ENCODE assay signal across 23 mouse cellular contexts in genomic region chr9:61084655-61085230, GRCm38 (mm10).
DNase-seq lines count a peak whose midpoint lies in the region; ATAC-seq and TF ChIP-seq lines count a peak whose summit lies in the region.
"Had no signal": no experiment of that assay in that cellular context is flagged by ENCODE, and none has a peak within 500 bp of the region (broad histone marks: within the 10 kb centered on the region; RNA-seq: fewer than 3 reads in every experiment).

No protein-coding gene starts in this region.

- peak; percentile 54 for ATAC-seq in neural tube, embryonic 13.5 days (ENCODE audit: low read depth)
- no peak for ATAC-seq in midbrain, postnatal 0 days (ENCODE audit: low FRiP score)
- no peak for ATAC-seq in intestine, postnatal 0 days
- ATAC-seq: hindbrain, embryonic 16.5 days; midbrain, embryonic 13.5 days; Patski had no signal

- no peak for TF ChIP-seq CTCF in midbrain, postnatal 0 days (IDR thresholded peaks at IDR 0.05)
- TF ChIP-seq CTCF in intestine, postnatal 0 days (IDR thresholded peaks at IDR 0.05; ENCODE audit: low read depth), result no peak

- H3K4me3 ChIP-seq in neural tube, embryonic 13.5 days, result no peak overlapping the region
- no peak overlapping the region for H3K4me3 ChIP-seq in midbrain, postnatal 0 days (ENCODE audit: low read depth, low read length)
- H3K4me3 ChIP-seq in intestine, postnatal 0 days (ENCODE audit: low read depth, low read length), result no peak overlapping the region
- H3K4me3 ChIP-seq: heart, embryonic 10.5 days; left cerebral cortex, adult 2 months; liver, embryonic 13.5 days; midbrain, embryonic 13.5 days had no signal

- peaks cover 22% of the 10 kb centered on the region for H3K27me3 ChIP-seq in neural tube, embryonic 13.5 days
- no peaks in the 10 kb centered on the region for H3K27me3 ChIP-seq in midbrain, postnatal 0 days (ENCODE audit: insufficient read depth, low read length)
- H3K27me3 ChIP-seq in intestine, postnatal 0 days (replicated peaks; ENCODE audit: control insufficient read depth, insufficient read depth, low read length), result no peaks in the 10 kb centered on the region

- no peaks in the 10 kb centered on the region for H3K9me3 ChIP-seq in neural tube, embryonic 13.5 days
- H3K9me3 ChIP-seq in midbrain, postnatal 0 days (ENCODE audit: low read length), result no peaks in the 10 kb centered on the region
- H3K9me3 ChIP-seq in intestine, postnatal 0 days (ENCODE audit: control insufficient read depth), result no peaks in the 10 kb centered on the region
- H3K9me3 ChIP-seq: G1E; heart, embryonic 10.5 days; liver, embryonic 13.5 days; midbrain, embryonic 13.5 days had no signal

- DNase-seq in neural tube, embryonic 10.5 days (ENCODE audit: extremely low spot score, low spot score), result no peak
- peak; percentile 23 for DNase-seq in mesoderm, embryonic 11.5 days (ENCODE audit: low read depth, low spot score)
- DNase-seq in thymus, postnatal 0 days (ENCODE audit: low spot score), result peak; percentile 80
- DNase-seq in midbrain, postnatal 0 days (ENCODE audit: low spot score), result no peak
- no peak for DNase-seq in spleen, postnatal 4 days (ENCODE audit: low spot score in 2 of 2)
- no peak for DNase-seq in kidney, postnatal 25 days
- DNase-seq: adrenal gland, postnatal 36 days; cerebellum, adult 9-10 months; heart, postnatal 4 days; kidney, adult 11 months; left cerebral cortex, postnatal 4 days; liver, embryonic 13.5 days; lung, adult 2 months; lung, postnatal 14 days; right cerebral cortex, postnatal 14 days had no signal

- H3K27ac ChIP-seq in neural tube, embryonic 13.5 days (replicated peaks), result no peak overlapping the region; the same call in 1 of the 2 replicates
- H3K27ac ChIP-seq in midbrain, postnatal 0 days (ENCODE audit: low read depth, low read length), result no peak overlapping the region
- H3K27ac ChIP-seq in intestine, postnatal 0 days (ENCODE audit: low read depth, low read length), result no peak overlapping the region
- H3K27ac ChIP-seq: heart, embryonic 10.5 days; left cerebral cortex, adult 2 months; liver, embryonic 13.5 days; midbrain, embryonic 13.5 days had no signal

- no peak overlapping the region for H3K4me2 ChIP-seq in neural tube, embryonic 13.5 days
- H3K4me2 ChIP-seq in midbrain, postnatal 0 days (ENCODE audit: low read depth, low read length, poor library complexity, severe bottlenecking), result no peak overlapping the region
- H3K4me2 ChIP-seq in intestine, postnatal 0 days (replicated peaks; ENCODE audit: low read depth), result no peak overlapping the region
- H3K4me2 ChIP-seq: liver, embryonic 13.5 days; midbrain, embryonic 13.5 days had no signal

- H3K36me3 ChIP-seq in neural tube, embryonic 13.5 days, result no peaks in the 10 kb centered on the region
- H3K36me3 ChIP-seq in midbrain, postnatal 0 days (ENCODE audit: insufficient read depth, low read length), result no peaks in the 10 kb centered on the region
- no peaks in the 10 kb centered on the region for H3K36me3 ChIP-seq in intestine, postnatal 0 days (ENCODE audit: control insufficient read depth, insufficient read depth)
- H3K36me3 ChIP-seq: G1E; heart, embryonic 10.5 days; liver, embryonic 13.5 days; midbrain, embryonic 13.5 days had no signal

- H3K9ac ChIP-seq in neural tube, embryonic 13.5 days, result no peak overlapping the region
- no peak overlapping the region for H3K9ac ChIP-seq in midbrain, postnatal 0 days (replicated peaks; ENCODE audit: low read length, poor library complexity, severe bottlenecking)
- H3K9ac ChIP-seq in intestine, postnatal 0 days (ENCODE audit: low read depth, low read length), result no peak overlapping the region
- H3K9ac ChIP-seq: liver, embryonic 13.5 days; midbrain, embryonic 13.5 days had no signal

- 18% methylated on average over 13 of the region's 13 CpGs for WGBS in neural tube, embryonic 13.5 days
- WGBS in midbrain, postnatal 0 days, result 69% methylated on average over 13 of the region's 13 CpGs
- 63% methylated on average over 13 of the region's 13 CpGs for WGBS in intestine, postnatal 0 days

- H3K4me1 ChIP-seq in neural tube, embryonic 13.5 days (replicated peaks), result peaks cover 27% of the 10 kb centered on the region
- H3K4me1 ChIP-seq in midbrain, postnatal 0 days (ENCODE audit: insufficient read depth, low read length), result 0 out of 2 replicates have a peak, but pooled peaks cover 4% of the 10 kb centered on the region
- no peaks in the 10 kb centered on the region for H3K4me1 ChIP-seq in intestine, postnatal 0 days (replicated peaks; ENCODE audit: control insufficient read depth, insufficient read depth, low read length)
- H3K4me1 ChIP-seq: heart, embryonic 10.5 days; liver, embryonic 13.5 days had no signal

Comparison
In these comparisons a context has a peak if more than half of its experiments do, and no peak if none do; other contexts are left out.
1. DNase-seq: peak in mesoderm, embryonic 11.5 days (single experiment) and thymus, postnatal 0 days (single experiment); none in neural tube, embryonic 10.5 days (single experiment), midbrain, postnatal 0 days (single experiment), spleen, postnatal 4 days (0 of 2) and kidney, postnatal 25 days (0 of 2).